Mouse (Mus musculus): Measurements from ENCODE around the gene Trmt1. TPM values are rescaled to one million over a fixed set of nuclear protein-coding genes. Genes with fewer than 3 reads are reported as not detected.

Gene Trmt1
- total RNA-seq, 2 experiments from 2014 or later, result 110 to 112 TPM

GRCm38 (mm10) chr8:84687705-84688100 lies 1.6 kb downstream of the Trmt1 start, which contains the start of gene Nacc1:
Gene Nacc1, minus strand, starts transcription at chr8:84687862.
- intact Hi-C loops (cut with DNase I), result no loop called here
- DNase-seq, result peak; percentile 89

- DNase-seq, result peak; percentile 89
- intact Hi-C loops (cut with DNase I), result no loop called here
Measured at GRCm38 (mm10) chr8:84689091-84689915, 3.2 kb downstream of the Trmt1 start.

GRCm38 (mm10) chr8:84693332-84693731 lies 7.2 kb downstream of the Trmt1 start:
- intact Hi-C loops (cut with DNase I), result no loop called here
- DNase-seq, result no peak

GRCm38 (mm10) chr8:84695140-84695539 lies 9.0 kb downstream of the Trmt1 start:
- DNase-seq, result no peak
- intact Hi-C loops (cut with DNase I), result no loop called here

GRCm38 (mm10) chr8:84697166-84698130 lies 11.3 kb downstream of the Trmt1 start:
- DNase-seq, result peak; percentile 75
- intact Hi-C loops (cut with DNase I), result loop anchor here (2.0 kb wide), 1 partner anchor 117 kb away; no protein-coding TSS in a partner anchor

GRCm38 (mm10) chr8:84698288-84698687 lies 12.2 kb downstream of the Trmt1 start:
- intact Hi-C loops (cut with DNase I), result loop anchor here (2.0 kb wide), 1 partner anchor 117 kb away; no protein-coding TSS in a partner anchor
- DNase-seq, result no peak

GRCm38 (mm10) chr8:84698929-84699401 lies 12.9 kb downstream of the Trmt1 start:
- intact Hi-C loops (cut with DNase I), result loop anchor here (2.0 kb wide), 1 partner anchor 116 kb away; no protein-coding TSS in a partner anchor
- peak; percentile 63 for DNase-seq

- intact Hi-C loops (cut with DNase I), result loop anchor here (2.0 kb wide), 1 partner anchor 115 kb away; no protein-coding TSS in a partner anchor
- peak; percentile 73 for DNase-seq
Measured at GRCm38 (mm10) chr8:84699861-84700322, 13.8 kb downstream of the Trmt1 start.

- no peak for DNase-seq
- intact Hi-C loops (cut with DNase I), result no loop called here
Measured at GRCm38 (mm10) chr8:84700526-84700925, 14.4 kb downstream of the Trmt1 start.

GRCm38 (mm10) chr8:84700941-84701911 lies 15.1 kb downstream of the Trmt1 start, which contains the start of gene Lyl1:
Gene Lyl1, plus strand, starts transcription at chr8:84701457.
- intact Hi-C loops (cut with DNase I), result no loop called here
- no peak for DNase-seq

- intact Hi-C loops (cut with DNase I), result no loop called here
- no peak for DNase-seq
Measured at GRCm38 (mm10) chr8:84702561-84702960, 16.5 kb downstream of the Trmt1 start.

- DNase-seq, result no peak
- intact Hi-C loops (cut with DNase I), result no loop called here
Measured at GRCm38 (mm10) chr8:84702963-84703465, 16.9 kb downstream of the Trmt1 start.

- no peak for DNase-seq
- intact Hi-C loops (cut with DNase I), result no loop called here
Measured at GRCm38 (mm10) chr8:84703466-84704249, 17.6 kb downstream of the Trmt1 start.

- intact Hi-C loops (cut with DNase I), result no loop called here
- peak; percentile 93 for DNase-seq
Measured at GRCm38 (mm10) chr8:84704356-84704755, 18.2 kb downstream of the Trmt1 start.

- intact Hi-C loops (cut with DNase I), result no loop called here
- DNase-seq, result no peak
Measured at GRCm38 (mm10) chr8:84704867-84705831, 19.0 kb downstream of the Trmt1 start.

- intact Hi-C loops (cut with DNase I), result no loop called here
- DNase-seq, result no peak
Measured at GRCm38 (mm10) chr8:84705960-84706359, 19.9 kb downstream of the Trmt1 start.

GRCm38 (mm10) chr8:84706610-84707266 lies 20.6 kb downstream of the Trmt1 start:
- DNase-seq, result no peak
- intact Hi-C loops (cut with DNase I), result no loop called here
